In the genomic region with DNA sequence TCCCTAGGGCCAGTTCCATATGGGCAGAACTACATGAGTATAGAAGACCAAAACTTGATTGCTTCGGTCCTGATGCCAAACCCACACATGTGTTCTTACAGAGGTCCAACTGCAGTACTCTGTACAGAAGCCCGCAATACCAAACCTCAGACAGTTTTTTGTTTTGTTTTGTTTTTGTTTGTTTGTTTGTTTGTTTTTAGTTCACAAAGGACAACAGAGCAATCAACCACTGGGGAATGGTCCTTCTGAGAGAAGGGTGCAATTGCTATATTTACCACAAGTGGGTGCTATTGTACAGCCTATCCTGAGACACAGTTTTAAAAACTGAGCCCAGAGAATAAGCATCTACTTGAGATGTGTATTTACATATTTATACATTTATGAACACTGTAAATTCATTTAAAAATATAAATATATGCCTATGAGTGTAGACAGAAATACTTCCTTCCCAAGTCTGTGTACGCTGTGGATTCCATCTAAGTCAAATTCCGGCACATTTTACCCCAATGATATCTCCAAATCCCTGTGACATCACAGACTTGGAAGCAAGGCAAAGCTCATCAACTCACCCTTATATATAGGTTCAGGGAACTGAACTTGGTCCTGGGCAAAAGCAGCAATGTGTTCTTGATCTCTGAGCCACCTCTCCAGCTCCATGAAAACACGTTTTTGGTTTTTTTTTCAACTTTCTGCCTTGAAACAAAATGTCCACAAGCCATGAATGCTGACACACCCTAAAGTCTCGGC, we compare ENCODE assay signal across 9 mouse cellular contexts.
DNase-seq lines count a peak whose midpoint lies in the region; ATAC-seq and TF ChIP-seq lines count a peak whose summit lies in the region.
"Had no signal": no experiment of that assay in that cellular context is flagged by ENCODE, and none has a peak within 500 bp of the region (broad histone marks: within the 10 kb centered on the region; RNA-seq: fewer than 3 reads in every experiment).

No protein-coding gene starts in this region.

- no peak overlapping the region for H3K27ac ChIP-seq in kidney, postnatal 0 days
- no peak overlapping the region for H3K27ac ChIP-seq in hindbrain, embryonic 13.5 days
- H3K27ac ChIP-seq: stomach, embryonic 15.5 days had no signal

- WGBS in kidney, postnatal 0 days, result 61% methylated on average over 6 of the region's 6 CpGs
- WGBS in hindbrain, embryonic 13.5 days, result 73% methylated on average over 6 of the region's 6 CpGs

- no peaks in the 10 kb centered on the region for H3K27me3 ChIP-seq in kidney, postnatal 0 days (ENCODE audit: insufficient read depth, low read length)
- no peaks in the 10 kb centered on the region for H3K27me3 ChIP-seq in hindbrain, embryonic 13.5 days
- H3K27me3 ChIP-seq: stomach, embryonic 15.5 days had no signal

- TF ChIP-seq CTCF in kidney, postnatal 0 days (IDR thresholded peaks at IDR 0.05; ENCODE audit: low read depth), result peak; percentile 79

- H3K4me3 ChIP-seq in kidney, postnatal 0 days (replicated peaks; ENCODE audit: low read depth, low read length), result no peak overlapping the region
- no peak overlapping the region for H3K4me3 ChIP-seq in hindbrain, embryonic 13.5 days
- H3K4me3 ChIP-seq: stomach, embryonic 15.5 days had no signal

- H3K4me1 ChIP-seq in kidney, postnatal 0 days (replicated peaks; ENCODE audit: insufficient read depth, low read length), result no peaks in the 10 kb centered on the region
- H3K4me1 ChIP-seq in hindbrain, embryonic 13.5 days (replicated peaks), result no peaks in the 10 kb centered on the region
- H3K4me1 ChIP-seq: stomach, embryonic 15.5 days had no signal

- peak; percentile 43 for DNase-seq in kidney, postnatal 0 days (ENCODE audit: low spot score)
- no peak for DNase-seq in kidney, adult 18-20 months
- DNase-seq in A20 (ENCODE audit: low read depth, low spot score) (peak; percentile 11), R1 (ENCODE audit: low read depth, low spot score) (peak; percentile 14)
- DNase-seq in thymus, postnatal 0 days (ENCODE audit: low spot score), result no peak
- no peak for DNase-seq in thymus, postnatal 4 days
- DNase-seq in right cerebral cortex, postnatal 14 days, result no peak

- no peak overlapping the region for H3K9ac ChIP-seq in kidney, postnatal 0 days (ENCODE audit: low read depth, low read length)
- H3K9ac ChIP-seq in hindbrain, embryonic 13.5 days, result no peak overlapping the region
- H3K9ac ChIP-seq: stomach, embryonic 15.5 days had no signal

- no peak for ATAC-seq in kidney, postnatal 0 days (replicated peaks; ENCODE audit: low FRiP score, low read depth)
- ATAC-seq in hindbrain, embryonic 13.5 days (ENCODE audit: low FRiP score), result peak; percentile 43; the same call in 1 of the 2 replicates

- no peaks in the 10 kb centered on the region for H3K9me3 ChIP-seq in kidney, postnatal 0 days (replicated peaks; ENCODE audit: low read length)
- H3K9me3 ChIP-seq in hindbrain, embryonic 13.5 days, result no peaks in the 10 kb centered on the region
- H3K9me3 ChIP-seq: stomach, embryonic 15.5 days had no signal

- no peaks in the 10 kb centered on the region for H3K36me3 ChIP-seq in kidney, postnatal 0 days (ENCODE audit: insufficient read depth, low read length)
- no peaks in the 10 kb centered on the region for H3K36me3 ChIP-seq in hindbrain, embryonic 13.5 days
- H3K36me3 ChIP-seq: stomach, embryonic 15.5 days had no signal

- no peak overlapping the region for H3K4me2 ChIP-seq in kidney, postnatal 0 days (ENCODE audit: low read length)
- no peak overlapping the region for H3K4me2 ChIP-seq in hindbrain, embryonic 13.5 days
- H3K4me2 ChIP-seq: stomach, embryonic 15.5 days had no signal

Comparison
In these comparisons a context has a peak if more than half of its experiments do, and no peak if none do; other contexts are left out.
1. DNase-seq: peak in kidney, postnatal 0 days (single experiment), A20 (single experiment) and R1 (single experiment); none in kidney, adult 18-20 months (single experiment), thymus, postnatal 0 days (single experiment), thymus, postnatal 4 days (single experiment) and right cerebral cortex, postnatal 14 days (single experiment).